Mouse (Mus musculus) spleen, adult 18-20 months (tissue): Measurements from ENCODE around the gene Lmf2.

ENCODE experiments used
- DNase-seq, 2 experiments: peaks; one replicate each; pipeline ENCODE4 v3.0.0; 2022; ENCODE audit warnings: mixed read lengths in 2 of 2

The Lmf2 gene

DNA sequence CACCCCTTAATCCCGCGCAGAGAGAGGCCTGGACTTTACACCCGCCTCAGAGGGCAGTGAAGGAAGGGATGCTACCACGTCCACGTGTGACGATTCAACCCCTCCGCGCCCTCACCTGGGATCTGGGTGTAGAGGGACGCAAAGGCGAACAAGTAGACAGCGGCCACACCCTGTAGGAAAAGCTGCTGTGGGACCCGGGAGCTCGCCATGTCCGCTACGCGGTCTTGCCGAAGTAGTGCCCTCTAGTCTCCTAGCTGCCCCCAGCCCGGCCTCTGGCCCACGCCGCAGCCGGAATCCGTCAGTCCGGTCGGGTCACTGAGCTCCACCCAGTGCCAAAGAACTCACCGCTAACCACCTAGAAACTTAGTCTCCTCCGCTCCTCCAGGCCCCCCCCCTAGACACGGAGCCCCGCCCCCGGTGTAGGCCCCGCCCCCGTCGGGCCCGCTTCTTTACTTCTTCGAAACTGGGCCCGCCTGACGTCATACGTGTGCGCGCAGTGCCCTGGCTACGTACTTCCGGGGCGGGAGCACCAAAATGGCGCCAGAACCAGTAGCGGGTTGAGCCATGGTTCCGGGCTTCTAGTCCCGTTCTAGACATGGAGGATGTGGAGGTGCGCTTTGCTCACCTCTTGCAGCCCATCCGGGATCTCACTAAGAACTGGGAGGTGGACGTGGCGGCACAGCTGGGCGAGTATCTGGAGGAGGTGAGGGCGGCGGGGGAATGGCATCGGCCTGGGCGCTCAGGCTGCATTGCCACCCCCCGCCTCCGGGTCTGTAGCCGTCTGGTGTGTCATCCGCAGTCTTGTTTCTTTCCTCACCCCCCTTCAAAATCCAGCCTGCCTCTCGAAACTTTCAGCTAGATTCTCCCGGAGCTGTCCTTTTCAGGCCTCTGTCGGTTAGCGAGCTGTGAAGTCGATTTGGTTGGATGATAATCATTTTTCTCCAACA is at the start of gene Lmf2, which contains the start of gene Ncaph2:
Gene Lmf2, minus strand, starts transcription at position 419 of the 947 bp plus-strand sequence.
Gene Ncaph2, plus strand, starts transcription at position 479 of the 947 bp plus-strand sequence.
- DNase-seq: peak; percentile 90 to 95

- DNase-seq: no peak
These were observed 49.6 kb upstream of the Lmf2 start for GRCm38 (mm10) chr15:89404831-89405623.

GRCm38 (mm10) chr15:89402471-89402870 is 47.0 kb upstream of the Lmf2 start:
- DNase-seq: no peak

DNA sequence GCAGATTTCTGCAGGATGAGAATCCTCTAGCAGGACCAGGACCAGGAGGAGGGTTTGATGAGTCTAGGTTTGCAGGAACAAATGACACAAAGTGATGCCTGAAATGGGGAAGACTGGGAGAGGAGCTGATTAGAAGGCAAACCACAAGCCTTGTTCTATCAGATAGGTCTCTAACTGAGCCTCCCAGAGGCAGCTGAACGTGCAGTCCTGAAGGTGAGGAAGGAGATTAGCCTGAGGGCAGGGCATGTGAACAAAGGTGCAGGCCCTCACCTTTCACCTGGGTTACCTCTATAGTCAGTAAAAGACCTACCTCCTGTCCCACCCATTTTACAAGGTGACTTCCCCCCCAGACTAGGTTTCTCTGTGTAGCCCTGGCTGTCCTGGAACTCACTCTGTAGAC is 44.3 kb upstream of the Lmf2 start:
- no peak for DNase-seq

DNA sequence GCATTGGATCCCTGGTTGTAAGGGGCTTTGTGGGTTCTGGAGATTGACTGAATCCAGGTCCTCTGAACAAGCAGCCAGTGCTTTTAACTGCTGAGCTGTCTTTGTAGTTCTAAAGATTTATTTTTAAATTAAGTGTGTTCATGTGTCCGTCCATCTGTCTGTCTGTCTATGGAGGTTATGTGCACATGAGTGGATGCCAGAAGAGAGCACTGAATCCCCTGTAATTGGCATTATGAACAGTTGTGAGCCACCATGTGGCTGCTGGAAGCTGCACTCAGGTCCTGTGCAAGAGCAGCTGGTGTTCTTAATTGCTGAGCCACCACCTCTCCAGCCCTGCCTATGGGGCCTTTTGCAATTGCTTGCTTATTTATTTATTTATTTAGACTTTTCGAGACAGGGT is 42.7 kb upstream of the Lmf2 start:
- no peak for DNase-seq

GRCm38 (mm10) chr15:89396883-89397282 is 41.4 kb upstream of the Lmf2 start:
- no peak for DNase-seq

DNA sequence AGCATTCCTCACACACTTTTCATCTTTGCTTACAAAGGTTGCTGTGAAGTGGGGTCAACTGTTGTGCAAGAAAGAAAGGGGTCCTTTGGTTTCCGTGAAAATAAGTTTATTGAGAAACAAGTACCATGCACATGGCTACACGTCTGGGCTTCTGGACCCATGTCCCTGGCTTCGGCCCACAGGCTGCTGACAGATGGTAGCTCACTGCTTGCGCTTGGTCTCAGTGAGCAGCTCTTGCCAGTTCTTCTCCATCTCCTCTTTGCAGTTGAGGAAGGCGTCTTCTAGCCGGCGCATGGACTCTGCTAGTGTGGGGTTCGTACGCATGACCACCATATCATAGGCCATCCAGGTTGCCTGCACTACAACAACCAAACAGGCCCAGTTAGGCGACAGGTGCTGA is 34.6 kb upstream of the Lmf2 start:
- DNase-seq: no peak

GRCm38 (mm10) chr15:89387127-89387526 is 31.7 kb upstream of the Lmf2 start:
- DNase-seq: no peak

- no peak for DNase-seq
These were observed 29.2 kb upstream of the Lmf2 start, which contains the start of gene Klhdc7b for GRCm38 (mm10) chr15:89384617-89385016. TSS of gene Klhdc7b (plus strand) at chr15:89384917.

DNA sequence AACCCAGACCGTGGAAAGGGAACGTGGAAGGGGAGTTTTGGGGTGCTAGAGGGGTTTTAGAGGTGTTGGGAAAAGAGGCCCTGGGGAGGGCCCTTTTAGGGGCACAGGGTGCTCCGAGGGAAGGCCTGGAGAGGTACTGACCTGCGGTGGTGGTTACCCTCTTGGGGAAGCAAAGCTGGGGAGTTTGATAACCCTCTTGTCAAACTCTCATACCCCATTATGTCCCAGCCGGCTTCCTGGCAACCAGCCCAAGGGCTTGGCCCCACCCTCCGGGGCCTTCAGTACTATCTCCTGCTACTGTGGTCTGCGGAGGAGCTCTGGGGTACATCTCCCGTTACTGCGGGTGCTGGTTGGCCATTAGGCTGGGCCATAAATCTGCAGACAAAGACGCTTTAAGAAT is 24.0 kb upstream of the Lmf2 start:
- no peak for DNase-seq

GRCm38 (mm10) chr15:89378831-89379401 is 23.5 kb upstream of the Lmf2 start, which contains the start of gene Odf3b:
TSS of gene Odf3b (minus strand) at chr15:89379282.
- no peak for DNase-seq

DNA sequence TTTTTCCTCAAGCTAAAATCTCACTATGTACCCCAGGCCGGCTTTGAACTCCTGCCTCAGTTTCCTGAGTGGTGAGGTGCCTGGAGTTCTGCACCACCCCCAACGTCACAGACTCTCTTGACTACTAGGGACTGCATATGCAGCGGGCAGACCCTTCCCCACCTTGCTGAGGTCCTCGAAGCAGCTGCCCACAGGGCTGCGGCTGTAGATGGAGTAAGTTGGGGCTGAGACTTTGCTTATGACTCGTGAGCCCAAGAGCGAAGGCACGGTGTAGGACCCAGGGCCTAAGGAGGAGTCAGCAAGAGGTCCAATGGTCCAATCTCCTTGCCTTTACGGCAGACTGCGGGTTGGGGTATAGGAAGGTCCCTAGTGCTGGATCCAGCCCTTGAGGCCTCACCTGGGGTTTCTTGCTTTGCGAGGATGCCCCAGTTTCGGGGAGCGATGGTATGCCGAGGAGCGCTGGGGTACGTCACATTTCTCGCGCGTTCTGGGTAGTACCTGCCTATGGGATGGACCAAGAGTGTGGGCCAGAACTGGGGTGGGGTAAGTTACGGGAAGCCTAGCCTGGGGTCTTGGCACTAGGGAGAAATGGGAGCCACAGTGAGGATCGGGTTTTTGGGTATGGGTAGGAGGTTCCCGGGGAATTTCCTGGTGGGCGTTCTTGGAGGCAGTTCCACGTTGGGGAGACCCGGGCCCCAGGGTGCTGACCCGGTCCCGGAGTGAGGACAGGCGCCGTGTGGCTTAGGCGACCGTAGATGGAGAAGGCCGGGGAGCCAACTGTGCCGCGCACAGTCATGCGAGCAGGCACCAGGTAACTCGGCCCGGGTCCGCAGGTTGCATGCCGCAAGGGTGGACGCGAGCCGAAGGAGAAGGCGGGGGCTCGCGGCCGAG is 22.7 kb upstream of the Lmf2 start:
- DNase-seq: no peak

- no peak for DNase-seq
These were observed 21.9 kb upstream of the Lmf2 start for GRCm38 (mm10) chr15:89377362-89377761.

DNA sequence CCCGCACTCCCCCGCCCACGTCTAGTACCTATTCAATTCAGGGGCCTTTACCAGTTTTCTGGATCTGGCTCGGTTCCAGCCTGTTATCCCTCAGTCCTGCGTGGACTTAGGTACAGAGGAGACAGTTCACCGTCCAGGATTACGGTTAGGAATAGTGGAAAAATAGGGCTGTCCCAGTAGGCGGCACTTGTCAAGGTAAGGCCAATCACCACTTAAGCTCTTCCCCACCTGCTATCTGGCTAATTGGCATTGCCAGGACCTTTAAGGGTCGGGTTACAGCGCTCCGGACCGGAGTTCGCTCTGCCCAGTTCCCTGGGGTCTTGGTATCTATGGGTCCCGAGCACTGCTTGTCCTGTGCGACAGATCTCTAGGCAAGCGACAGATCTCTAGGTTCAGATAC is 21.5 kb upstream of the Lmf2 start, which contains the start of gene Tymp:
Gene Tymp, minus strand, starts transcription at position 83 of the 400 bp plus-strand sequence.
- no peak for DNase-seq

DNA sequence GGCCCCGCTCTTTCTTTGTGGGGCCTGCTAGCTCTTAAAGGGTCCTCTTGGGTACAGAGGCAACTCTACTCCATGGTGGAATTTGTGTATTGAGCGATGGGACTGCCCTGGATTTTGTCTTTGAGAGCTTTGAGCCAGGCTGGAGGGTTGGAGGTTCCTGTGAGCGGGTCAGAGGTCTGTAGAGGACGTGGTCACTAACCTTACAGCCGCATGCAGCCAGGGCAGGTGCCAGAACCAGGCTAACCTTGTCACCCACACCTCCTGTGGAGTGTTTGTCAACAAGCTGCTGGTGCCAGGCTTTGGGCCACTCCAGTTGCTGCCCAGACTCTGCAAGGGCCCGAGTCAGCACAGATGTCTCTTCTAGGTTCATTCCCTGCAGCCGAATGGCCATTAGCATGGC is 20.6 kb upstream of the Lmf2 start:
- no peak for DNase-seq

DNA sequence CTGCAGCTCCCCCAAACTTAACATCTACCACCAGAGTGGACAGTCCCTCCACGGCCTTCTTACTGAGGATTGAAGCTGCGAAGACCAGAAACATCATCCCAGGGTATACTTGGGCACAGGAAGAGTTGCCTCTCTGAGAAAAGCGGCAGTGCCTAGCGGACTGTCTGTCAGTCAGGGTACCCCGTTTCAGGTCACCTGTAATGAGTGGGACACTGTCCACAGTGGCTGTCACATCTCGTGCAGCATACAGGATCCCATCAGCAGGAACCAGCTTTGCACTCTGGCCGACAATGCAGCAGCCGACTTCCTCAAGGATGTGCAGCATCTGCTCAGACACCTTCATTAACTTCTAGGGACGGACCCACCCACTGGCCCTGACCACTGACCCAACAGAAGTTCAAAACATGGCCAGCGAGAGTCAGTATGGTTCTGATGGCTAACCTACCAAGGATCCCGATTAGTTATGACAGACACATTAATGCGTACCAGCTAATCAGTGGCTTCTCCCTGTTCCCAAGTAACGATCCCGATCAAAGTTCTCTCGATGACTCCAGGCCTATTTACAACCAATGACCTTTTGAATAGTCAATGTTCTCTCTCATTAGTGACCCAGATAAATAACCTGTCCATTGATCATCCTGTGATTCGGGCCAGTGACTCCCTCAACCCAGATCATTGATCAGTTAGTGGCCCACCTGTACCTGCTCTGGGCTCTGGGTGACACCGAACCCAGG is 19.5 kb upstream of the Lmf2 start:
- no peak for DNase-seq

DNA sequence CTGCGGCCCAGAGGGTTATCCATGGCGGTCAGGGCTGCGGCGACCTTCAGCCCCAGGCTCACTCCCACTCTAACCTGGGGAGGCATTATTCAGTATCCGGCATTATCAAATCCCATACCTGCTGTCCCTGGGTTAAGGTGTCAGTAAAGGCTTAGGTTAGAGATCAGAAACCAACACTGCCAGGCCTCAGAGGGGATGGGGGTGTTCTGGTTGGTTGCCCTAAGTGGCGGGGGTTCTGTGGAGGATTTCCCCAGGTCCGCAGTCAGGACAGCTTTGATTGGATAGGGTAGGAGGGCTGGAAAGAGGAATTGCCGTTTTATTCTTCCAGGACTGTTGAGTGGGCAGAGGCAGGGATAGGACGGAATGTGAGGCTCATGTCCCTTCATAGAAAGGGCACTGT is 18.9 kb upstream of the Lmf2 start:
- DNase-seq: no peak

GRCm38 (mm10) chr15:89373762-89374248 is 18.3 kb upstream of the Lmf2 start, which contains the start of gene Sco2:
TSS of gene Sco2 (minus strand) at chr15:89373846.
- peak; percentile 81 to 96 for DNase-seq

DNA sequence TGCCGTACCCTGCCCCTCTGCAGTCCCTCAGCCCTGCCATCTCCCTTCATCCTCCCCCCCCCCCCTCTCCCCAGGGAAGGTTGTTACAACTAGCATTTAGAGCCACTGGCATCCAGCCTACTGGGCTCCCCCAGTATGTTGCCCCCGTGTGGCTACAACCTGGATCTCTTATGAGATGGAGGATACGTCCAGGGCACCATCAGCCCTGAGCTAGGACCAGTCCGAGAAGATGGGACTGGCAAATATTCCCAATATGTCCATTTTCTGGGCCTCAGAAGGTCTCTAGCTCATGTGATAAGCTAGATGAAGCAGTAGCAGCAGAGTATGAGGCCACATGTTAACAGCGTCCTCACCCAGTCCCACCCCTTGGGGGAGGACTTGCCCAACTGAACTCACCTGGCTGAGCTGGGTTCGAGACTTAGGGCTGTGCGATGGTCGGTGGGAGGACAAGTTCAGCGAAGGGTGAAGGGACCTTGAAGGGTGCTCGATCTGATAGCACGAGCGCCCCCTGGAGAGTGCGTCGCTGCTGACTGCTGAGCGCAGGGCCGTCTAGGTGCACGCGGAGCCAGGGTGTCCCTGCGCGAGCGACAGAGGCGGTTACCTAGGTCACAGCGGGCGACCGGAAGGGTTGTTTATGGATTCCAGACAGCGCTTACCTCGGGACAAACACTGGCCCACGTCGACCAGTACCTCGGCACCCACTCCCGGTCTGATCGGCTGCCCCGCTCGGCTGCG is 17.7 kb upstream of the Lmf2 start:
- DNase-seq: peak; percentile 75 to 89

- DNase-seq: no peak
These were observed 17.1 kb upstream of the Lmf2 start for GRCm38 (mm10) chr15:89372536-89372935.
